Mouse (Mus musculus) ES-E14 (cell line): ENCODE results near the gene Adora1.

Source experiments
- CHD2 ChIP-seq: IDR thresholded peaks from 2 replicates; pipeline ENCODE4 v1.6.1; 2014; ENCODE audit warnings: mild to moderate bottlenecking, low read depth, low read length, inconsistent platforms
- HCFC1 ChIP-seq: IDR thresholded peaks from 2 replicates; pipeline ENCODE4 v1.6.1; 2012; ENCODE audit warnings: low read length, inconsistent platforms, borderline replicate concordance; ENCODE audit not compliant: insufficient read depth
- MAFK ChIP-seq: IDR thresholded peaks from 2 replicates; pipeline ENCODE4 v1.6.1; 2014; ENCODE audit warnings: mild to moderate bottlenecking, low read depth, low read length, inconsistent platforms; ENCODE audit not compliant: insufficient read depth
- ZC3H11A ChIP-seq: IDR thresholded peaks from 2 replicates; pipeline ENCODE4 v1.6.1; 2012; ENCODE audit warnings: low read depth, mild to moderate bottlenecking, inconsistent platforms, low read length, borderline replicate concordance
- ZNF384 ChIP-seq: IDR thresholded peaks from 2 replicates; pipeline ENCODE4 v1.6.1; 2012; ENCODE audit warnings: low read depth, low read length, inconsistent platforms

GRCm38 (mm10) chr1:134225375-134225774 is 9.9 kb downstream of the Adora1 start:
- TF ChIP-seq MAFK = no peak
- TF ChIP-seq CHD2 = no peak
- TF ChIP-seq HCFC1 = no peak
- TF ChIP-seq ZNF384 = no peak
- TF ChIP-seq ZC3H11A = no peak
